Mouse (Mus musculus) lung, embryonic 16.5 days (tissue): ENCODE measurements around the gene Trp53i13. TPM values are rescaled to one million over a fixed set of nuclear protein-coding genes. Genes with fewer than 3 reads are reported as not detected.

Experiments
- ATAC-seq: fragments of 200-750 bp; cut with Nextera tagmentation; 2 replicates; pipeline ENCODE4 v1.8.0; 2017; ENCODE audit warnings: low read depth, mild to moderate bottlenecking, moderate library complexity
- H3K27ac ChIP-seq: fragments of 300-500 bp; sonication (generic); 2 replicates; pipeline ENCODE4 v1.5.1; 2014; ENCODE audit warnings: mild to moderate bottlenecking, control low read depth, low read length
- H3K27me3 ChIP-seq: fragments of 300-500 bp; sonication (generic); 2 replicates; pipeline ENCODE4 v1.6.1; 2014; ENCODE audit warnings: low read depth, low read length, mixed read lengths; ENCODE audit not compliant: control insufficient read depth, insufficient read depth
- H3K36me3 ChIP-seq: fragments of 300-500 bp; sonication (generic); 2 replicates; pipeline ENCODE4 v1.6.1; 2014; ENCODE audit warnings: low read length; ENCODE audit not compliant: control insufficient read depth, insufficient read depth
- H3K4me1 ChIP-seq: fragments of 300-500 bp; sonication (generic); replicated peaks from 2 replicates; pipeline ENCODE4 v1.6.1; 2014; ENCODE audit warnings: low read length, mixed read lengths; ENCODE audit not compliant: control insufficient read depth, insufficient read depth
- H3K4me2 ChIP-seq: fragments of 300-500 bp; sonication (generic); 2 replicates; pipeline ENCODE4 v1.6.1; 2014; ENCODE audit warnings: low read depth, low read length, control low read depth
- H3K4me3 ChIP-seq: fragments of 300-500 bp; sonication (generic); 2 replicates; pipeline ENCODE4 v1.5.1; 2014; ENCODE audit warnings: mild to moderate bottlenecking, low read length, control low read depth
- H3K9ac ChIP-seq: fragments of 300-500 bp; sonication (generic); 2 replicates; pipeline ENCODE4 v1.6.1; 2014; ENCODE audit warnings: low read length, control low read depth
- H3K9me3 ChIP-seq: fragments of 300-500 bp; sonication (generic); 2 replicates; pipeline ENCODE4 v1.6.1; 2016; ENCODE audit warnings: low read length; ENCODE audit not compliant: control insufficient read depth
- WGBS: fragments of 180-500 bp; shearing (Covaris S2); extraction: QIAGEN DNeasy Blood & Tissue Kit; methylation state at CpG from one replicate; pipeline ENCODE4 v1.1.7; 2014; 5-methylcytosine and 5-hydroxymethylcytosine counted together
- polyA plus RNA-seq: library from polyadenylated mRNA; unstranded; fragments of >200 nt; fragmentation: Nextera tagmentation; extraction: Ambion mirVana; gene quantifications from 2 replicates; pipeline ENCODE4 v1.2.1, GENCODE M21; 2015

Trp53i13 gene
- polyA plus RNA-seq, 1 experiment from 2014 or later = 31.3 TPM

GRCm38 (mm10) chr11:77519043-77519442 lies 3.3 kb upstream of the Trp53i13 start, which contains the start of gene Gm10392:
Gene Gm10392, minus strand, starts transcription at chr11:77519198.
- ATAC-seq = no peak
- 56% methylated on average over 5 of the region's 5 CpGs for WGBS
- H3K9ac ChIP-seq = 0 out of 2 replicates have a peak within 1 kb of the TSS, but pooled peaks have one; percentile 9
- H3K36me3 ChIP-seq = no peaks in the 10 kb centered on the region
- H3K4me1 ChIP-seq = peaks cover 20% of the 10 kb centered on the region
- no peak within 1 kb of the TSS for H3K4me3 ChIP-seq
- H3K27ac ChIP-seq = no peak within 1 kb of the TSS; the same call in 1 of the 2 replicates
- H3K4me2 ChIP-seq = no peak within 1 kb of the TSS
- H3K27me3 ChIP-seq = peaks cover 8% of the 10 kb centered on the region; the same call in 1 of the 2 replicates
- H3K9me3 ChIP-seq = no peaks in the 10 kb centered on the region

- WGBS = 76% methylated on average over 27 of the region's 27 CpGs
- H3K27ac ChIP-seq = no peak overlapping the region
- H3K9me3 ChIP-seq = no peaks in the 10 kb centered on the region
- H3K36me3 ChIP-seq = no peaks in the 10 kb centered on the region
- no peak overlapping the region for H3K4me3 ChIP-seq
- ATAC-seq = no peak
- H3K9ac ChIP-seq = no peak overlapping the region
- H3K27me3 ChIP-seq = peaks cover 8% of the 10 kb centered on the region; the same call in 1 of the 2 replicates
- peaks cover 26% of the 10 kb centered on the region for H3K4me1 ChIP-seq
- no peak overlapping the region for H3K4me2 ChIP-seq
Observed at GRCm38 (mm10) chr11:77518051-77518798, 2.4 kb upstream of the Trp53i13 start.

GRCm38 (mm10) chr11:77516553-77517425 lies 1.0 kb upstream of the Trp53i13 start:
- Histone ChIP-seq H3K4me1 (peaks cover 31% of the 10 kb centered on the region), H3K9ac (no peak overlapping the region), H3K27me3 (peaks cover 8% of the 10 kb centered on the region; the same call in 1 of the 2 replicates), H3K27ac (no peak overlapping the region), H3K4me2 (no peak overlapping the region), H3K36me3 (no peaks in the 10 kb centered on the region), H3K4me3 (no peak overlapping the region), H3K9me3 (no peaks in the 10 kb centered on the region)
- ATAC-seq = no peak
- WGBS = 64% methylated on average over 5 of the region's 5 CpGs

GRCm38 (mm10) chr11:77514832-77515636 lies 746 bp downstream of the Trp53i13 start, which contains the start of gene Abhd15:
Gene Abhd15, plus strand, starts transcription at chr11:77515121.
- H3K27me3 ChIP-seq = peaks cover 8% of the 10 kb centered on the region; the same call in 1 of the 2 replicates
- H3K27ac ChIP-seq = peak within 1 kb of the TSS; percentile 66
- H3K4me1 ChIP-seq = peaks cover 36% of the 10 kb centered on the region
- H3K4me3 ChIP-seq = peak within 1 kb of the TSS; percentile 80
- H3K9me3 ChIP-seq = no peaks in the 10 kb centered on the region
- H3K9ac ChIP-seq = peak within 1 kb of the TSS; percentile 76
- WGBS = under 1% methylated on average over 69 of the region's 72 CpGs
- ATAC-seq = peak; percentile 78
- H3K36me3 ChIP-seq = no peaks in the 10 kb centered on the region
- peak within 1 kb of the TSS; percentile 98 for H3K4me2 ChIP-seq

DNA sequence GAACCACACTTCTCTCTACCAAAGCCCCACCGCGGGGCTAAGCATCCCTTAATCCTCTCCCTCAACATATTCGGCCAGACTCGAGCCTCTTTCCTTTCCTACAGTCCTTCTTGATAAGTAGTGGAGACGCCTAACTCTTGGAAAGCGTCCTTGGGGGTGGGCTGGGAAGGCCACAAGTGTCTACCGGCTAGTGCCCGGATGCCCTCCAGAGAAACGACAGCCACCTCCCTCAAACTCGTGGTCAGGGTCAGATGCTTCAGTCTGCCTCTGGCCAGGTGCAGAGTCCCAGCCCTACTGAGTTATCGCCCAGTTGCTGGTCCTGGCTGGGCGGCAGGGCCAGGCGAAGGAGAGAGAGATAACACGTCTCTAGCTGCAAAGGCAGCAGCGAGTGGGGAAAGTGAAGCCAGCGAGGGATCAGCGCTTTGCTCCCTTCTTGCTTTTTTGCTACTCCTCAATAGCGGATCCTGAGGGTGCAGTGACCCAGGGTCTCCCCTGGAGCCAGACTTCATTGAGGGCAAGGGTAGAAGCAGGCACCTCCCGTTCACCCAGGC lies 1.4 kb downstream of the Trp53i13 start:
- Histone ChIP-seq H3K36me3 (no peaks in the 10 kb centered on the region), H3K27ac (peak overlapping the region; percentile 61; the same call in 1 of the 2 replicates), H3K4me1 (peaks cover 36% of the 10 kb centered on the region), H3K9me3 (no peaks in the 10 kb centered on the region), H3K9ac (peak overlapping the region; percentile 76), H3K27me3 (peaks cover 8% of the 10 kb centered on the region; the same call in 1 of the 2 replicates), H3K4me3 (peak overlapping the region; percentile 80), H3K4me2 (peak overlapping the region; percentile 98)
- WGBS = 13% methylated on average over 19 of the region's 19 CpGs
- ATAC-seq = no peak

DNA sequence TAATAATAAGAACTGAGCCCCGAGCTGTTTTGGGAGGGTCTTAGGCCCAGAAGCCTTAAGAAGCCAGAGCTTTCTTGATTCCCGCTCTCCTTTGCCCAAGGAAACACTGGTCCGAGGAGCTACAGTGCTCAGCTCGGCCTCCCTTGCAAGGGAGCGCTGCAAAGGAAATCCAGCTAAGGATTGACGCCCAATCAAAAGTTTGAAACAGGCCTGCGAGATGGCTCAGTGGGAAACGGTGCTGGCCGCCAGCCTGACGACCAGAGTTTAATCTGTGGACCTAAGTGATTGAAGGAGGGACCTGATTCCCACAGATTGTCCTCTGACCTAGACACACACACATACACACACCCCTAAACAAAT lies 2.0 kb downstream of the Trp53i13 start:
- H3K27ac ChIP-seq = peak overlapping the region; percentile 66
- H3K27me3 ChIP-seq = peaks cover 8% of the 10 kb centered on the region; the same call in 1 of the 2 replicates
- H3K9ac ChIP-seq = peak overlapping the region; percentile 76
- H3K4me1 ChIP-seq = peaks cover 36% of the 10 kb centered on the region
- H3K4me2 ChIP-seq = peak overlapping the region; percentile 98
- WGBS = 10% methylated on average over 10 of the region's 10 CpGs
- no peaks in the 10 kb centered on the region for H3K9me3 ChIP-seq
- H3K36me3 ChIP-seq = no peaks in the 10 kb centered on the region
- peak; percentile 4; the same call in 1 of the 2 replicates for ATAC-seq
- H3K4me3 ChIP-seq = peak overlapping the region; percentile 80

- under 1% methylated on average over 60 of the region's 84 CpGs for WGBS
- Histone ChIP-seq H3K4me2 (peak overlapping the region; percentile 98), H3K27me3 (peaks cover 8% of the 10 kb centered on the region; the same call in 1 of the 2 replicates), H3K36me3 (no peaks in the 10 kb centered on the region), H3K9ac (peak overlapping the region; percentile 83), H3K4me1 (peaks cover 41% of the 10 kb centered on the region), H3K4me3 (peak overlapping the region; percentile 80), H3K9me3 (no peaks in the 10 kb centered on the region), H3K27ac (peak overlapping the region; percentile 86)
- ATAC-seq = peak; percentile 80
Observed at GRCm38 (mm10) chr11:77512891-77513810, 2.6 kb downstream of the Trp53i13 start.
